Mouse (Mus musculus): ENCODE results near the gene Zfp780b.
A peak's percentile ranks its signal among the peaks of the same experiment; 100 is the strongest.
"Not testable (repeated sequence)": the region's sequence is repeated elsewhere in the genome, so short reads cannot be mapped to it uniquely, and the experiment has no call there.

The Zfp780b gene

DNA sequence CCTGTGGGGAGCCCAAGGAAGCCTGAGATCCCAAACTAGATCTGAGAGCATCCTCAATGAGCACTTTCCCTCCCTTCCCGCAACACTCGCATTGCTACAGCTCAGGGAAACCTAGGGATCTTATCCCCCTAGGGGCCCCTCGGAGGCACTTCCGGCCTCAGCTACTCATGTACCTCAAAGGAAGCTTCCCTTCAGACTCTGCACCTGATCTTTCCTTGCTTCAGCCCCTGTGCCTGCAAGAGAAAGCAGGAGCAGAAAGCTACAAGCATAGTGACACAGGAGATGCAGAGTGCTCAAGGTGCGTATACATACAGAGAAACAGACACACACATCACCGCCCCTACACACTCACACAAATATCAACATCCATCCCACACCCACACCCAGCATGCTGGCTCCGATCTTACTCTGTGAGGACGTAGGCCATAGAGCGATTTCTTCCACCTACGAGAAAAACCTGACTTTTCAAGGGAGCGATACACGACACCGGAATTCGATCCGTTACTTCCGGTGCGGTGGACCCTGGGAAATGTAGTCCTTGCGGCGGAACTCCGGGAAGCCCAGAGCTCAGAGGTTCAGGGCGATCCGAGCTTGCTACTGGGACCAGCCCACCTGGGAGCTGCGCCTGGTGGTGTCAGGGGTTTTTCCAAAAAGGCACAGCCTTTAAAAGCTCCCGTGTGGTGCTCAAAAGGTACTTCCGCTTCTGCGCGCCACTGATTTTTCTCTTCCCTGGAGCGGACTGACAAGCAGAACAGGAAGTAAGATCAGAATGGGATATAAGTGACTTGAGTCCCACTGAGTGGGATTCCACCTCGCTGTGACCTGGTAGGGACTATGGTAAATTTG lies at the start of gene Zfp780b:
TSS of gene Zfp780b (minus strand) at position 489 of the 846 bp plus-strand sequence.
- DNase-seq (ENCODE audit: low read depth): peak; percentile 65

DNA sequence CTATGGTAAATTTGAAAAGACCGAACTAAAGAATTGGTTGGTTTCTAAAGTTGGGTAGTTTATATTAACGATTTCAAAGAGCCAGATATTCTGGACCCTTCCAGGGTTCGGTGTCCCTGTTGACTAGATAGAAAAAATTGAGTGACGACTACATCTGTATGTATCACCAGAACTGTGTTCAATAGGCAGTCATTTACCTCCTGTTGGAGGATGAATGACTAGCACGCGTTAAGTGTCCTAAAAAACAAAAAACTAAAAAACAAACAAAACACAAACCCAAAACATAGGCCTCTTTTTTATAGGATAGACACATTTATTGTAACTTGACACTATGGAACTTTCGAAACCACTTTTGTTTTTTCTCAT lies 35.5 kb upstream of the Zfp780b start:
- DNase-seq (ENCODE audit: low read depth): peak; percentile 5

GRCm38 (mm10) chr7:28013549-28014444 lies 34.8 kb upstream of the Zfp780b start, which contains the start of gene Zfp850:
Gene Zfp850 (minus strand): TSS chr7:28014115.
- peak; percentile 29 for DNase-seq (ENCODE audit: low read depth)

DNA sequence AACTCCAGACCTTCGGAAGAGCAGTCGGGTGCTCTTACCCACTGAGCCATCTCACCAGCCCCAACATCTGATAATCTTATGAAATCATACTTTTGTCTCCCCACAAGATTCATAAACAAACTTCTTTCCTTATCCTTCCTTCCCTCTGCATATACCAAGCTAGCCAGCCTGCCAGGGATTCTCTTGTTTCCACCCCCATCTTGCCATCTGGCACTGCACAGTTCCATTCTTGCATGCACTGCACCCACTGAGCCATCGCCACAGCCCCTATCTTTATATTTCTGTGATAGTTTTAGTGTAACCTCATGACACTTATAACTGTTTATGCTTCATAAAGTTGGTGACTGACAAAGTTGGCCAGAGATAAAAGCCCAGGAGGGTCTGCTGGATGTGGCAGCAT lies 31.3 kb upstream of the Zfp780b start:
- no peak for DNase-seq (ENCODE audit: low read depth)

- DNase-seq (ENCODE audit: low read depth): no peak
Measured at GRCm38 (mm10) chr7:27982197-27982596, 3.2 kb upstream of the Zfp780b start.

GRCm38 (mm10) chr7:27949451-27949850 lies 29.5 kb downstream of the Zfp780b start:
- DNase-seq (ENCODE audit: low read depth): not testable (repeated sequence)

GRCm38 (mm10) chr7:27941869-27942268 lies 37.1 kb downstream of the Zfp780b start:
- not testable (repeated sequence) for DNase-seq (ENCODE audit: low read depth)

DNA sequence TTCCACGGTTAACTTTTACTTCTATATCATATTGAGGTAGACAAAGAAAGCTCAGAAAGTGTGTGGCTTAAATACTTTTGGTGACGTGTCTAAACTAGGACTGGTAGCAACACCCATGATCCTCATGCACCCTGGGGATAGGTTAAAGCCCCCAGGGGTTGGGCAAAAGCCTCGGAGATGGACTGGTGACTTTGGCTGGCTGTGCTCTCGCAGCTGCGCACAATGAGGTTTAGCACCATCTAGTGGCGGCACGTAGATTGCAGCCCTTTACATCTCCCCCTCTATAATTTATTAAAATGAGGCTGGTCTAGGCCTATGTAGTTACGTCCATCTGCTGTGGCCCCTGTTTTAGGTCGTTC lies 45.2 kb downstream of the Zfp780b start:
- not testable (repeated sequence) for DNase-seq (ENCODE audit: low read depth)

- peak; percentile 11 for DNase-seq (ENCODE audit: low read depth)
Measured at GRCm38 (mm10) chr7:27933050-27933799, 45.7 kb downstream of the Zfp780b start.

- peak; percentile 23 for DNase-seq (ENCODE audit: low read depth)
Measured at GRCm38 (mm10) chr7:27928818-27929695, 49.9 kb downstream of the Zfp780b start, which contains the start of gene Zfp974. Gene Zfp974 (minus strand): TSS chr7:27929460.

- DNase-seq (ENCODE audit: low read depth): not testable (repeated sequence)
Measured at GRCm38 (mm10) chr7:27927041-27927440, 51.9 kb downstream of the Zfp780b start.

GRCm38 (mm10) chr7:27910952-27911351 lies 68.0 kb downstream of the Zfp780b start:
- not testable (repeated sequence) for DNase-seq (ENCODE audit: low read depth)

Data from fibroblast of lung, adult 2 months (primary cell).